8 mouse cellular contexts compared by ENCODE assay signal in the genomic region with DNA sequence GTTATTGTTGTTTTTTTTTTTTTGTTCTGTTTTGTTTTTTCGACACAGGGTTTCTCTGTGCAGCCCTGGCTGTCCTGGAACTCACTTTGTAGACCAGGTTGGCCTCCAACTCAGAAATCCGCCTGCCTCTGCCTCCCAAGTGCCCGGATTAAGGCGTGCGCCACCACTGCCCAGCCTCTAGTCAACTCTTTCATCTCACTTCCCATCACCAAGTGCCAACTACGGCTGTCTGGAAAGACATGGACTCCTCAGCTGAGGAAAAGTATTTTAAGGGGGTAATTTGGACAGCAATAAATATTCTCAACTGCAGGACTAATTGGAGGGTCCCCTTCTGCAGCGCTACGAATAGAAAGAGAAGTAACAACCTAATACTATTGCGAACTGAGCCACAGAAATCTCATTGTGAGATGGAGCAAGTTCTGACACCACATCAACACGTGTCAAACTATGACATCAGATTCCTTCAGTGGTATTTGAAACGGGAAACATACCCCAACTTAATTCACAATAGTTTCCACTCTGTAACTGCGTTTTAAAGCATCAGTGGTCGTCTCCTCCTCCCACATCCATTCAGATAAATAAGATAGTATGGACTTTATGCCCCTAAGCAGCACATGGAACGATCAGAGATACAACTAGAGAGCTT. TPM values are rescaled to one million over a fixed set of nuclear protein-coding genes. Genes with fewer than 3 reads are reported as not detected.
DNase-seq lines count a peak whose midpoint lies in the region; ATAC-seq and TF ChIP-seq lines count a peak whose summit lies in the region.

No protein-coding gene starts in this region.

- 26% methylated on average over 14 of the region's 14 CpGs for WGBS in cerebellum, adult 2 months
- 27% methylated on average over 14 of the region's 14 CpGs for WGBS in forebrain, embryonic 15.5 days
- WGBS in liver, postnatal 0 days (ENCODE audit: insufficient replicate concordance), result 23% methylated on average over 14 of the region's 14 CpGs

- ATAC-seq in forebrain, embryonic 15.5 days (replicated peaks), result no peak
- ATAC-seq in liver, postnatal 0 days, result no peak

- DNase-seq in cerebellum, adult 2 months, result no peak
- DNase-seq in cerebellum, adult 18-20 months, result no peak
- DNase-seq in A20 (ENCODE audit: low read depth, low spot score), result peak; percentile 62
- DNase-seq in liver, postnatal 0 days, result no peak
- no peak for DNase-seq in gastrocnemius, postnatal 4 days (ENCODE audit: low spot score in 2 of 2)
- DNase-seq in left cerebral cortex, postnatal 36 days (ENCODE audit: low spot score in 2 of 2), result no peak
- no peak for DNase-seq in gastrocnemius, adult 8-10 months (ENCODE audit: low spot score in 2 of 2)

- H3K27me3 ChIP-seq in cerebellum, adult 2 months (ENCODE audit: control insufficient read depth, insufficient read depth, low read length), result no peaks in the 10 kb centered on the region
- no peaks in the 10 kb centered on the region for H3K27me3 ChIP-seq in forebrain, embryonic 15.5 days
- H3K27me3 ChIP-seq in liver, postnatal 0 days (ENCODE audit: insufficient read depth, low read length), result no peaks in the 10 kb centered on the region

- intact Hi-C loops in left cerebral cortex, postnatal 36 days (cut with DNase I), result no loop called here

- peak overlapping the region; percentile 72 for H3K4me2 ChIP-seq in forebrain, embryonic 15.5 days (replicated peaks)
- peak overlapping the region; percentile 94 for H3K4me2 ChIP-seq in liver, postnatal 0 days (ENCODE audit: low read depth, low read length)

- no peak for TF ChIP-seq POLR2A in cerebellum, adult 2 months (IDR thresholded peaks at IDR 0.05; ENCODE audit: borderline replicate concordance, insufficient read depth, low read length)

- no peaks in the 10 kb centered on the region for H3K36me3 ChIP-seq in forebrain, embryonic 15.5 days
- H3K36me3 ChIP-seq in liver, postnatal 0 days (replicated peaks; ENCODE audit: insufficient read depth, low read length), result no peaks in the 10 kb centered on the region

- H3K9me3 ChIP-seq in forebrain, embryonic 15.5 days, result no peaks in the 10 kb centered on the region
- no peaks in the 10 kb centered on the region for H3K9me3 ChIP-seq in liver, postnatal 0 days (ENCODE audit: low read length)

- H3K4me3 ChIP-seq in cerebellum, adult 2 months (replicated peaks; ENCODE audit: insufficient read depth, low read depth, low read length), result peak overlapping the region; percentile 79
- peak overlapping the region; percentile 99 for H3K4me3 ChIP-seq in forebrain, embryonic 15.5 days
- H3K4me3 ChIP-seq in liver, postnatal 0 days (ENCODE audit: low read depth, low read length), result peak overlapping the region; percentile 99

- peak overlapping the region; percentile 98 for H3K9ac ChIP-seq in forebrain, embryonic 15.5 days (replicated peaks)
- H3K9ac ChIP-seq in liver, postnatal 0 days (replicated peaks), result peak overlapping the region; percentile 99

- TF ChIP-seq CTCF in cerebellum, adult 2 months (IDR thresholded peaks at IDR 0.05; ENCODE audit: borderline replicate concordance, insufficient read depth, low read depth, low read length), result no peak
- TF ChIP-seq CTCF in liver, postnatal 0 days (IDR thresholded peaks at IDR 0.05; ENCODE audit: low read depth), result no peak

- H3K4me1 ChIP-seq in cerebellum, adult 2 months (ENCODE audit: control insufficient read depth, insufficient read depth, low read length), result peaks cover 21% of the 10 kb centered on the region
- peaks cover 51% of the 10 kb centered on the region for H3K4me1 ChIP-seq in forebrain, embryonic 15.5 days
- peaks cover 43% of the 10 kb centered on the region for H3K4me1 ChIP-seq in liver, postnatal 0 days (ENCODE audit: insufficient read depth)

- no peak overlapping the region for H3K27ac ChIP-seq in cerebellum, adult 2 months (ENCODE audit: insufficient read depth, low read length)
- no peak overlapping the region for H3K27ac ChIP-seq in forebrain, embryonic 15.5 days (replicated peaks)
- peak overlapping the region; percentile 99 for H3K27ac ChIP-seq in liver, postnatal 0 days (ENCODE audit: low read depth)

- TF ChIP-seq EP300 in liver, postnatal 0 days (IDR thresholded peaks at IDR 0.05; ENCODE audit: low read depth), result no peak

RNA-seq across cellular contexts. Expression of gene Scaf4, which starts 1.6 kb away (rescaled TPM):
- 48.4 and 50.4 TPM in 2 replicates for polyA plus RNA-seq in cerebellum, adult 2 months (2012; rRNA removed)
- polyA plus RNA-seq in forebrain, embryonic 15.5 days (2015; fragmentation: Nextera tagmentation; extraction: Ambion mirVana), result 25.0 and 28.5 TPM in 2 replicates
- polyA plus RNA-seq in liver, postnatal 0 days (2015; fragmentation: Nextera tagmentation; extraction: Ambion mirVana), result 6.2 TPM in 2 replicates
- 10 to 100 TPM; 31.7 to 36.7 TPM for total RNA-seq in gastrocnemius, postnatal 4 days (2021)
- 10 to 100 TPM; 35.0 to 58.2 TPM for total RNA-seq in left cerebral cortex, postnatal 36 days (2021)
- 10 to 100 TPM; 13.5 to 18.9 (median 15.9) TPM for total RNA-seq in gastrocnemius, adult 8-10 months (2022)
